Mouse (Mus musculus): ENCODE data around the gene Mt4.
"Not testable (repeated sequence)": the region's sequence is repeated elsewhere in the genome, so short reads cannot be mapped to it uniquely, and the experiment has no call there.

The Mt4 gene

DNA sequence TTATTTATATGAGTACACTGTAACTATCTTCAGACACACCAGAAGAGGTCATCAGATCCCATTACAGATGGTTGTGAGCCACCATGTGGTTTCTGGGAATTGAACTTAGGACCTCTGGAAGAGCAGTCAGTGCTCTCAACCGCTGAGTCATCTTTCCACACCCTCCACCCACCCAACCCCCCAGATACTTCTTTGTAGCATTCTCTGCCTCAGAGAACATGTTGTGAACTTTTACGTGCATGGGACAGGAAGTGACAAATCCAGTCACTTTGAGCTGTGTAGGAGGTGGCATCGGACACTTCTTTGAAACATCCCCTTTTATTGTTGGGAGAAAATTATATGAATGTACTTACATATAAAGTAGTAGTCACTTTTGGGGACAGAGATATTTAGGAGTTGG lies 2.4 kb upstream of the Mt4 start:
- DNase-seq (ENCODE audit: low read depth, low spot score), result not testable (repeated sequence)

DNA sequence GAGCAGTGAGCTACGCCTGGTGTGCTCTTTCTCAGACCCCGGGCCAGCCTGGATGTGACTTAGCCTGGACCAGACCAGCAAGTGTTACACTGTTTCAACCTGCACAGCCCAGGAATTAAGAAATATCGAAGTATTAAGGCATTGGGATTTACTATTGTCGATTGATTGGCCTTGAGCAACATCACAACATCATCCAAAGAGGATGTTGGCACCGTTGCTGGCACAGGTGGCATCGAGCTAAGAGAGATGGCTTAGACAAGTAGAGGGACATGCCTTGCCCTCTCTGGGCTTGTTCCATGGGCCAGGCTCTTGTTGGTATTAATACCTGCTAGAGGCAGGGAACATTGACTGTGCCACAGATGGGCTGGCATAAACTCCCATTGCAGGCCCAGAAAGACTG lies 1.4 kb upstream of the Mt4 start:
- no peak for DNase-seq (ENCODE audit: low read depth, low spot score)

DNA sequence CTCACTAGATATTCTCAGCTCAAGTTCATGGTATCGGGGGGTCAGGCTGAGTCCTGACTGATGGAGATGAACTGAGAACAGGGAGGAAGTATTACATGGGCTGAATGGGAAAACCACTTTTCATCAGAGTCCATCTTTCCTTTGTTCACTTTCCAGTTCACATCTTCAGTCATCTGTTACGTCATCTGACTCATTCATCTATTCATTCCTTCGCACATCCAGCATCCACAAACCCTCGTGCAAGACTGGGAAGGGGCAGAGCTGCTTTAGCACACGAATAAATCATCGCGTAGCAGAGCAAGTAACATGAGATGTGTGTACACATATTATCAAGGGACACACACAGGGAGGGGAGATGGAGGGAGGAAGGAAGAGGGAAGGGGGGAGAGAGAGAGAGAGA lies 805 bp upstream of the Mt4 start:
- no peak for DNase-seq (ENCODE audit: low read depth, low spot score)

DNA sequence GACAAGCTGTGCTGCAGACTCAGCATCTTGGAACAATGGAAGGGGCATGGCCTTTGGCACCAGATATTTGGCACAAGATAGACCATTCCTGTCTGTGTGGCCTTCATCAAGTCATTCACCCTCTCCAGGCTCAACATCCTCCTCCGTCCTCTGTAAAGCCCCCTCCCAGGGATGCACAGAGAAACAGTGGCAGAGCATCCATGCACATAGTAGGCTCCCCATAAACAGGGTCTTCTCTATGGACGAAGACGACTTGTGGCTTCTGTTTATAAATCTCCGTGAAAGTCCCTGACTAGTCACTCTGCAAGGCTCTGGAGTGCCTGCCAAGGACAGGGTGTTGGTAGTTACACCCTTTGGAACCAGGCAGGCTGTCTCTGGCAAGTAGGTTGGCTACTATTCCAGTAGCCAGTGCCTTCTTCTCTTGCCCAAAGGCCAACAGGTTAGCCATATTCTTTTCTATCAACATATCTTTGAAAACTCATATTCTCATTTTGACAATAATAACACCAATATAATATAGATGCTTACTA lies 3.3 kb downstream of the Mt4 start:
- DNase-seq (ENCODE audit: low read depth, low spot score), result no peak

DNA sequence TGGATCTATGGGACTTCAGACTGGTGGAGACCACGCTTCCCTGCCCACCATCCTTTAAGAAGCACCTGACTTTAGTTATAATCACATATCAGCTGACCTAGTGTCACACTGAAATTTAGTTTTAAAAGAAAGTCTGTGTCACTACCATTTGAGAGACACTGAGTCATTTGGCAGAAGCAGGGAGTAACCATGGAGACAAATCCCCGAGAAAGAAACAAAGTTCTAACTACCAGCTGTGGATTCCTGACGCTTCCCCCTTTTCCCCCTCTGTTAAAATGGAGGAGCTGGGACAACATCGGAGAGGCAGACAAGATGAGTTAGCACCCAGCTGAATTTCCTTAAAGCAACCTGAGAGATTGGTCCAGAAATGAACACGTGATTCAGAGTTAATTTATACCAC lies 11.2 kb downstream of the Mt4 start:
- DNase-seq (ENCODE audit: low read depth, low spot score), result no peak

DNA sequence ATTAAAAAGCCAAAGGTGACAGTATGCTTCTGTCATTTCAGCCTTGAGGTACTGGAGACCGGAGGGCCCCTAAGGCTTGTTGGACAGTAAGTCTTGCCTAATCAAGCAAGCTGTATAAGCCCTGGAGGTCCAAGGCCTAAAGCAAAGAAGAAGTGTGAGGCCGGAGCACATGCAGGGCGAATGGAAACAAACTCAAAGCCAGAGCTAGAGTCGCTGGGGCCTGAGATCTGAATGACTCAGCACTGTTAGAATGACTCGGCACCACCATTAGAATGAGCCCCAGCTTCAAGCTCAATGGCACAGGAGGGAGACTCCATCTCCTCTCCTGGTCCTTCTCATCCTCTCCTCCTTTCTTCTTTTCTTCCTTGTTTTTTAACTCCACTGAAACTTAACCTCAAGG lies 13.9 kb downstream of the Mt4 start:
- no peak for DNase-seq (ENCODE audit: low read depth, low spot score)

DNA sequence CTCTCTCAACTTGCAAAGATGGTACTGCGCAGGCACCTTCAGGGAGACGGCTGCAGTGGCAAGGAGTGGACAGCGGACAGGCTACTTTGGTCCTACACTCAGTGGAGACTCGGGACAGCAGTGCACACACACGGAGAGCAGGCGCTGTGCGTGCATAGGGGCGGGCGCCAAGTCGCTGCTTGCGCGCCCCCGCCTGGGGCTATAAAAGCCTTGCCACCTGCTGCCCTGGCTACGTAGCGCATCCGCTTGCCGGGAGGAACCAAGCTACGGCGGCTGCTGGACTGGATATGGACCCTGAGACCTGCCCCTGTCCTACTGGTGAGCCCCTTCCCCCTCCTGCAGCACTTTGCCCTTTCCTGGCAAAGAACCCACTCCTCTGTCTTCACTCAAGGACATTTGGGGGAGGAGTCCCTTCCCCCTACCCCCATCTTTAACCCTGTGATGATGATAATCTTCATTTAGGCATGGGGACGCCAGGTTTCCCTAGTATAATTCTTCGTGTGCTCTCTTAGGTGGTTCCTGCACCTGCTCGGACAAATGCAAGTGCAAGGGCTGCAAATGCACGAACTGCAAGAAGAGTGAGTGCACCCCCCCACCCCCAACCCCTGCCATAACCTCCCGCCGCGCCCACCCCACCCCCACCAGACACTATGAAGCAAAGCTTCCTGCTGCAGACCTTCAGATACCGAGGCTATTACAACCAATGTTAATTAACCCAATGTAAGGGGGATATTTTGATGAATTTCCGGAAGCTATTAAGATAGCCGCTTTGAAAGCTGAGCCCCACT lies 15.7 kb downstream of the Mt4 start, which contains the start of gene Mt3:
TSS of gene Mt3 (plus strand) at position 95 of the 788 bp plus-strand sequence.
- peak; percentile 75 for DNase-seq (ENCODE audit: low read depth, low spot score)

DNA sequence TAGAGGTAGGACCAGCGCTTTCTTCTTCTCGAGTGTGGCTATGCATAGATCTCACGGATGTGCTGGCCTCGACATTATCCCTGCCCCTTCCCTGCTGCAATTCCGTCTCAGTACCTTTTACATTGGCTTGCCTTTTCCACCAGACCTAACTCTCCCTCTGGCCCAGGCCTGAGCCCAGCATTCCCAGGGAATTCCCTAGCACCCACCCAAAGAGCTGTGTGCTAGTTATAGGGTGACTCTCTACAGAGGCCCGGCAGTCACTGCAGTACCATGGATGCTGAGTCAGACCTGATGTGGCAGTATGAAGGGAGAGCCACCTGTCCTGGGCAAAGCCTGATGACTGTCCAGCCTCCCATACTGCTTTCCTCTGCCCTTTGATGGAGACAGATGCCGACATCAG lies 16.5 kb downstream of the Mt4 start:
- no peak for DNase-seq (ENCODE audit: low read depth, low spot score)

DNA sequence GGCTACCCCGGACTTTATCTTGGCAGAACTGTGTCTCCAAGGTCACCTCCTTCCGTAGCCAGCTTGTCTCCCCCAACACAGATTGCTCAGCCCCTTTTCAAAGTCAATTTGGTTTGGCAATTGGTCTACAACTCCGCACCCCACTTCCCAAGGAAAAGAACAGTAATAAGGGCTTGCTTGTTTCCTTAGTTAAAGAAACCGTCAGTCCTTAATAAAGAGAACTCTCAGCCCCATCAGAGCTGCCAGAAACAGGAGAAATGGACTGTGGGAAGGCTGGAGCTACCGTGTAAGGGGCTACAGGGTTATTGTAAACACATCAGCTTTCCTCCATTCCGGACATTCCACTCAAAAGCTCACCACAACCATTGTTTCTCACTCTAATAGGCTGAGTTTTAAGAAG lies 17.5 kb downstream of the Mt4 start:
- no peak for DNase-seq (ENCODE audit: low read depth, low spot score)

DNA sequence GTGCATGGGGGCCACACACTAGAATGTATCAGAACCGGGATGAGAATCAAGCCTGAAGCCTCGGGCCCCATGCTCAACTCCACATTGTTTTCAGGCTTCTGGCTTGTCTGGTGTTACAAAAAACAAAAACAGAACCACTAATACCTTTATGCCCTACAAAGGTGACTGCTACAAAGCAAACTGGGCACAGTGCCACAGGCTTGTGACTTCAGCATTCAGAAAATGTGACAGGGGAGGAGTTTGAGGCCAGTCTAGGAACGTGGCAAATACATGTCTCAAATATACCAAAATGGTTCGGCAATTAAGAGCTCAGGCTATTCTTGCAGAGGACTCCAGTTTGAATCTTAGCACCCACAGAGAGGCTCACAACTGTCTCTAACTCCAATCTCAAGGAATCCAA lies 19.1 kb downstream of the Mt4 start:
- DNase-seq (ENCODE audit: low read depth, low spot score), result no peak

DNA sequence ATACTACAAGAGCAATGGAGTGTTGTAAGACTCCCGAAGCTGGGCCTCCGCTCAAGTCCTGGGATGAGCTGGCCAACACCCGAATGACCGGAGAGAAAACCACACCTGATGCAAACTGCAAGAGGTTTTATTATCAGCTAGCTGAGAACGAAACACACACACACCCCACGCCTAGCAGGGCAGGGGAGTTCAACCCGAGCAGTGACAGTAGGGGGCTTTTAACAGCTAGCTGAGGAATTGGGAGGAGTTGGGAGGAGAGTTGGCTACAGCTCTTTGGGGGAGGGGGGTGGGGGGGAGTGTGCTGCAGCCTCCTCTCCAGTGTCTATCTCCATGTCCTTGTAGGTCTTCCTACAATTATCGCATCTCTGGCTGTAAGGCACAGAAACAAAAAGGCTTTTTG lies 28.8 kb downstream of the Mt4 start:
- not testable (repeated sequence) for DNase-seq (ENCODE audit: low read depth, low spot score)

DNA sequence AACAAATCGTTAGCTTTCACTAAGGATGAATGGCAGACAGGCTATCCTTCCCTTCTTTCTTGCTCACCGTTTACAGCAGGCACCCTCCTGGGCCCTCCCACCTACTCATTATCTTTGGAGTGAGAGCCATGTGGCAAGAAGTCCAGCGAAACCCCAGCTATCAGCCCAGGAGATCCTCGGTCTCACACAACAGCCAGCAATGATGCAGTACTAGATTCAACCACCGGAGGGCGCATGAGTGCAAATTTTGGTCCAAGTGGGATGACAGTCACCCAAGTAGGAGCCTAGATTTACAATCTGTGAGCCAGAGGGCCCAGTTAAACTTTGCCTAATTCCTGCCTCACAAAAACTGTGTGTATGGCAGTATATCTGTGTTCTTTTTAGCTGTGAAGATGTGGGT lies 30.2 kb downstream of the Mt4 start:
- DNase-seq (ENCODE audit: low read depth, low spot score), result peak; percentile 91

DNA sequence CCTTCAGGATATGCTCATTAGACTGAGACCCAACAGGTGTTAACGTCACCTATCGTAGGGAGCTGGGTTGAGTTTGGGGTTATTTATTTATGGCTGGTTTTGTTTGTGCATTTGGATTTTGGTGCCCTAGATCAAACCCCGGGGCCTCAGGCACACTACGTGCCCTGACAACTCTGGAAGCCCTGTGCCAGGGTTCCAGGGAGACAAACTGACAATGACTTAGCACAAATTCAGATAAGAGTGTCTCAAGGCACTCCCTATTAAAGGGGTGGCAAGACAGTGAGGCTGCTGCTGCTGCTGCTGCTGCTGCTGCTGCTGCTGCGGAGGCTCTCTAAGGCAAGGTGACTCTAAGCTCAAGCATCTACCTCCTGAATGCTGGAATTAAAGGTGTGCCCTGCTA lies 32.5 kb downstream of the Mt4 start:
- no peak for DNase-seq (ENCODE audit: low read depth, low spot score)

DNA sequence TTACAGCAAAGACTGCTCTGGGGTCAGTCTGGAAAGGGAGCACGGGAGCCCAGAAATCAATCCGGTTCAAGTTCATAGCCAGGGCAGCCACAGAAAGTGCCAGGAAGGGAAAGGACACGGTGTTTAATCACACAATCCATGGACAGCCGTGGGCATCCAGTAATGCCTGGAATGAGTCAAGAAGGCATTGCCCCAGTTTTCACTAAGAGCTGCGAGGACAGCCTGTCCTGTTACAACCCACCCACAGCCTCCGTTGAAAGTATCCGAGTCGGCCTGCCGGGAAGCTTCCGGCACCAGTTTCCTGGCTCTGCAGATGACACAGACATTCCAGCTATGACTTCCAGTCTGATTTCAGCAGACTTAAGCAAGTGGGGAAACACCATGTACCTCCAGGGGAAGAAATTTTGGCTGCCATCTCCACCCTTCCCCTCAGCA lies 34.3 kb downstream of the Mt4 start:
- peak; percentile 44 for DNase-seq (ENCODE audit: low read depth, low spot score)

DNA sequence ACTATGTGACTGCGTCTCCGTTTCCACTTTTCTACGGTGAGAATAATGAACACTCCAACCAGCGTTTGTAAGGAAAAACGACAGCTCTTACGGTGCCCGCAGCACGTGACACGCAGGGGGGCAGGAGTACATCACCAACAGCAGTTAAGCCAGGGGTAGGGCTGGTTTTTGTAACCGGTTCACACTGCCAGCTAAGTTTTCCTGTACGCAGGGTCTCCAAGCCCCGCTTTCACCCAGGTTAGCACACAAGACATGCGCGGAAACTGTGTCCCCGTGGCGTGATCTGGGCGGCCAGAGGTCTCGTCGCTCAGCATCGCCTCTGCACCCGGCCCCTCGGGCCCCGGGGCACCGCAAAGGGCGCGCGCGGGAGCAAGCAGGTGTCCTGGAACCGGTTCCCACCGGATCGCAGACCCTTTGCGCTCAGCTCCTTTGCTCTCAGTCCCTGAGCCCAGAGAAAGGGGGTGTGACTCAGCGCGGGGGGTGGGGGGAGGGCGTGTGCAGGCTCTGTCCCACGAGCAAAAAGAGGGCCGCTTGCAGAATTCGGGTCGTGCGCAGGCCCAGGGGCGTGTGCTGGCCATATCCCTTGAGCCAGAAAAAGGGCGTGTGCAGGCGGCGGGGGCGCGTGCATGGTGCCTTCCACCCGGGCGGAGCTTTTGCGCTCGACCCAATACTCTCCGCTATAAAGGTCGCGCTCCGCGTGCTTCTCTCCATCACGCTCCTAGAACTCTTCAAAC lies 35.2 kb downstream of the Mt4 start, which contains the start of gene Mt2:
TSS of gene Mt2 (plus strand) at position 590 of the 734 bp plus-strand sequence.
- DNase-seq (ENCODE audit: low read depth, low spot score), result peak; percentile 99

DNA sequence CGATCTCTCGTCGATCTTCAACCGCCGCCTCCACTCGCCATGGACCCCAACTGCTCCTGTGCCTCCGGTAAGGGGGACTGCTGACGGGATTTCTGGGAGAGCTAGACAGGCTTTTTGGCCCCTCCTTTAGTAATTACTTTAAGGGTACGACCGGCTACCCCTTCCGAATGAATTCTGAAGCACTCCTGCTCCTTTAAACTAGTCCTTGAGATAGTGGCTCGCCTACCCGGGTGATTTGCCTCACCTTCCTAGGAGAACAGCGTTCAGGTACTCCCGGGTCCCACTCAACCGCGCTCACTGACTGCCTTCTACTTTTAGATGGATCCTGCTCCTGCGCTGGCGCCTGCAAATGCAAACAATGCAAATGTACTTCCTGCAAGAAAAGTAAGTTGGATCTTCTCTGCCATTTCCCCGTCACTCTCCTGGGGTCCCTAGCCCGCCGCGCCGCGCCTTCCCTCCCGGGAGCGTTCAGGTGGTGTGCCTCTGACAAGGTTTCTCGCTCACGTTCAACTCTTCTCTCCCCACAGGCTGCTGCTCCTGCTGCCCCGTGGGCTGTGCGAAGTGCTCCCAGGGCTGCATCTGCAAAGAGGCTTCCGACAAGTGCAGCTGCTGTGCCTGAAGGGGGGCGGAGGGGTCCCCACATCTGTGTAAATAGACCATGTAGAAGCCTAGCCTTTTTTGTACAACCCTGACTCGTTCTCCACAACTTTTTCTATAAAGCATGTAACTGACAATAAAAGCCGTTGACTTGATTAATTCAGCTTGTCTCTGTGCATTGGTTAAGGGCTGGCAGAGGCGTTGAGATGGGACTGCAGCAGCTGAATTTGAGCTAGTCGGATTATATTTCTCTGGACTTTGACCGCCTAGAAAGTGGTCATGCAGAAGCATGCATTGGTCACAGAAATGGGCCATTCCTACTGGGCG lies 36.1 kb downstream of the Mt4 start:
- DNase-seq (ENCODE audit: low read depth, low spot score), result peak; percentile 53

DNA sequence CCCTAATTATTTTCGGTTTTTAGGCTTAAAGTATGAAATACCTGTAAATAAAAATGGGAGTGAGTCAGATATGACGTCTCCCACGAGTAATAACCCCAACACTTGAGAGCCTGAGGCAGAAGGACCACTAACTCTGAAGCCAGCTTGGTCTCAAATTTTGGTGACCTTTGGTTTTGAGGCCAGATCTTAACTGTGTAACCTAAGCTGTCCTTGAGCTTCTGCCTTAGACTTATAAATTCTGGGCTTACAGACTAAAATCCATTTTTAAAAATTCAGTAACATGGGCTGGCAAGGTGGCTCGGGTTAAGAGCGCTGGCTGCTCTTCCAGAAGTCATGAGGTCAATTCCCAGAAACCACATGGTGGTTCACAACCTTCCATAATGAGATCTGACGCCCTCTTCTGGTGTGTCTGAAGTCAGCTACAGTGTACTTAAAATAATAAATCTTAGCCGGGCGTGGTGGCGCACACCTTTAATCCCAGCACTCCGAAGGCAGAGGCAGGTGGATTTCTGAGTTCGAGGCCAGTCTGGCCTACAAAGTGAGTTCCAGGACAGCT lies 36.9 kb downstream of the Mt4 start:
- DNase-seq (ENCODE audit: low read depth, low spot score), result peak; percentile 44

DNA sequence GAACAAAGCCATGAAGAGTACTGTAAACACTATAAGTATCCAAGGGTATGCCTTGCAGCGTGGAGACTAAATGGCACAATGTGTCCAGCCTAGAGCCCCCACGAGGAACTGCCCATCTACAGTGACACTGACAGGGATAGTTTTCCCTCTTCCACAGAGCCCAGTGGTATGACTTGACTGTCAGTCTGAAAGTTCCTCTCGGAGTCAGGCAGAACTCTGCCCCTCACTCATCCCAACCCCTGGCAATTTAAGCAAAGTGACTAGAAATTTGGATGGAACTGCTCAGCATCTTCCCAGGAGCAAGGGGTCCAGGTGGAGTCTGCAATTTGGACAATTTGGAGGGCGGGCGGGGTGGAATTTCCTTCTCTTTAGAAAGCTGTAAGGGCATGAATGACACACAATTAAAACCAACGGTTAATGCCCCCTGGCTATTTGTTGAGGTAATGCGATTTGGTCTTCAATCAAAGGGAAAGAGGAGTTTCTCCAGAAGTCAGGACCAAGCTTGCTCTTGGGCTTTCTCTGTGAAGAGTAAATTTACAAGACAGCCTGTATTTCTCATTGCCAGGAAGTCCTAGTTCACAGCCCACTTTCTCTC lies 37.7 kb downstream of the Mt4 start:
- DNase-seq (ENCODE audit: low read depth, low spot score), result peak; percentile 94

DNA sequence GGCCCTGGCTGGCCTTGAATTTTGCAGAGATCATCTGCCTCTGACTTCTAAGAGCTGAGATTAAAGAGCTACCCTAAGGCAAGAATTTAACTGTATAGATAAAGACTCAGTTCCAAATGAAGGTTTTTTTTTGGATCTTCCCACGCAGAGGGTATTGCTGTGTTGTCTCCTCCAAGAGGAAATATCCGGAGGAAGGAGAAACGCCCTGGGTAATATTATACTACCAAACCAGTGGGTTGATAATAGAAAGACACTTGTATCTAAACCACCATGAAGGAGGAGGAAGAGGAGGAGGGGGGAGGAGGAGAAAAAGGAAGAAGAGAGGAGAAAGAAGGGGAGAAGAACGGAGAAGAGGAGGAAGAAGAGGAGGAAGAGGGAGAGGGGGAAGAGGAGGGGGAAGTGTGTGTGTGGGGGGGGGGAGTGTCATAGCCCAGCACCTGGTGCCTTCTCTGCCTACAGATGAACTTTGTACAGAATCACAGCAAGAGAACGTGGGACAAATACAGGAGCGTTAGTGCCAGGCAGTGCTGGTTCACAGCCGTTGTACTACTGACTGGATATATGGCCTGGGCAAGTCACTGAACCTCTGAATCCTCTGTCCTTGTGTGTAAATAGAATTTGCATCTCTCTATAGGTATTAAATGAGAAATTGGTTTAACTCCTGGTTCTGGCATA lies 40.9 kb downstream of the Mt4 start:
- no peak for DNase-seq (ENCODE audit: low read depth, low spot score)
